Mouse (Mus musculus): ENCODE measurements at regions not wholly inside any gene's neighbourhood (a gene's known extent, or its start where the extent isn't known, plus 50 kb on each side); places are given as distances from the start of the nearest gene placed in this dataset.

GRCm38 (mm10) chr3:34532451-34532850 lies 117.8 kb upstream of the Sox2 start:
- no peak for ATAC-seq (replicated peaks; ENCODE audit: extremely low read depth, insufficient read depth, low FRiP score)
- Histone ChIP-seq H3K27me3 (ENCODE audit: control insufficient read depth, insufficient read depth, low read length) (no peaks in the 10 kb centered on the region), H3K4me3 (ENCODE audit: low read length) (no peak overlapping the region), H3K27ac (ENCODE audit: low read length) (no peak overlapping the region), H3K9me3 (replicated peaks; ENCODE audit: control insufficient read depth, low read length) (no peaks in the 10 kb centered on the region), H3K9ac (ENCODE audit: low read length) (no peak overlapping the region), H3K36me3 (ENCODE audit: control insufficient read depth, insufficient read depth) (no peaks in the 10 kb centered on the region), H3K4me2 (ENCODE audit: low read depth, low read length) (no peak overlapping the region), H3K4me1 (ENCODE audit: control insufficient read depth, insufficient read depth, low read length) (no peaks in the 10 kb centered on the region)
- 44% methylated on average over 3 of the region's 3 CpGs for WGBS

GRCm38 (mm10) chr3:34531836-34532235 lies 118.4 kb upstream of the Sox2 start:
- ATAC-seq (replicated peaks; ENCODE audit: extremely low read depth, insufficient read depth, low FRiP score): no peak
- no peaks in the 10 kb centered on the region for H3K4me1 ChIP-seq (ENCODE audit: control insufficient read depth, insufficient read depth, low read length)
- H3K4me2 ChIP-seq (ENCODE audit: low read depth, low read length): no peak overlapping the region
- no peak overlapping the region for H3K9ac ChIP-seq (ENCODE audit: low read length)
- H3K9me3 ChIP-seq (replicated peaks; ENCODE audit: control insufficient read depth, low read length): no peaks in the 10 kb centered on the region
- H3K36me3 ChIP-seq (ENCODE audit: control insufficient read depth, insufficient read depth): no peaks in the 10 kb centered on the region
- H3K27ac ChIP-seq (ENCODE audit: low read length): no peak overlapping the region
- H3K27me3 ChIP-seq (ENCODE audit: control insufficient read depth, insufficient read depth, low read length): no peaks in the 10 kb centered on the region
- H3K4me3 ChIP-seq (ENCODE audit: low read length): no peak overlapping the region
- WGBS: 75% methylated on average over 7 of the region's 7 CpGs

- no peak overlapping the region for H3K9ac ChIP-seq (ENCODE audit: low read length)
- no peak overlapping the region for H3K27ac ChIP-seq (ENCODE audit: low read length)
- H3K4me3 ChIP-seq (ENCODE audit: low read length): no peak overlapping the region
- H3K36me3 ChIP-seq (ENCODE audit: control insufficient read depth, insufficient read depth): no peaks in the 10 kb centered on the region
- no peak for ATAC-seq (replicated peaks; ENCODE audit: extremely low read depth, insufficient read depth, low FRiP score)
- no peaks in the 10 kb centered on the region for H3K4me1 ChIP-seq (ENCODE audit: control insufficient read depth, insufficient read depth, low read length)
- H3K4me2 ChIP-seq (ENCODE audit: low read depth, low read length): no peak overlapping the region
- H3K27me3 ChIP-seq (ENCODE audit: control insufficient read depth, insufficient read depth, low read length): no peaks in the 10 kb centered on the region
- no peaks in the 10 kb centered on the region for H3K9me3 ChIP-seq (replicated peaks; ENCODE audit: control insufficient read depth, low read length)
Observed at GRCm38 (mm10) chr3:34527546-34527945, 122.7 kb upstream of the Sox2 start.

GRCm38 (mm10) chr3:34525730-34526129 lies 124.5 kb upstream of the Sox2 start:
- 82% methylated on average over 5 of the region's 5 CpGs for WGBS
- no peak overlapping the region for H3K27ac ChIP-seq (ENCODE audit: low read length)
- no peak overlapping the region for H3K9ac ChIP-seq (ENCODE audit: low read length)
- H3K4me3 ChIP-seq (ENCODE audit: low read length): no peak overlapping the region
- H3K36me3 ChIP-seq (ENCODE audit: control insufficient read depth, insufficient read depth): no peaks in the 10 kb centered on the region
- H3K4me2 ChIP-seq (ENCODE audit: low read depth, low read length): no peak overlapping the region
- H3K27me3 ChIP-seq (ENCODE audit: control insufficient read depth, insufficient read depth, low read length): no peaks in the 10 kb centered on the region
- H3K4me1 ChIP-seq (ENCODE audit: control insufficient read depth, insufficient read depth, low read length): no peaks in the 10 kb centered on the region
- ATAC-seq (replicated peaks; ENCODE audit: extremely low read depth, insufficient read depth, low FRiP score): no peak
- no peaks in the 10 kb centered on the region for H3K9me3 ChIP-seq (replicated peaks; ENCODE audit: control insufficient read depth, low read length)

GRCm38 (mm10) chr3:34522054-34522684 lies 128.0 kb upstream of the Sox2 start:
- no peak overlapping the region for H3K4me3 ChIP-seq (ENCODE audit: low read length)
- WGBS: 77% methylated on average over 6 of the region's 6 CpGs
- no peak overlapping the region for H3K4me2 ChIP-seq (ENCODE audit: low read depth, low read length)
- no peak overlapping the region for H3K27ac ChIP-seq (ENCODE audit: low read length)
- no peak for ATAC-seq (replicated peaks; ENCODE audit: extremely low read depth, insufficient read depth, low FRiP score)
- H3K27me3 ChIP-seq (ENCODE audit: control insufficient read depth, insufficient read depth, low read length): no peaks in the 10 kb centered on the region
- no peaks in the 10 kb centered on the region for H3K36me3 ChIP-seq (ENCODE audit: control insufficient read depth, insufficient read depth)
- no peaks in the 10 kb centered on the region for H3K4me1 ChIP-seq (ENCODE audit: control insufficient read depth, insufficient read depth, low read length)
- H3K9me3 ChIP-seq (replicated peaks; ENCODE audit: control insufficient read depth, low read length): no peaks in the 10 kb centered on the region
- no peak overlapping the region for H3K9ac ChIP-seq (ENCODE audit: low read length)

GRCm38 (mm10) chr3:34521357-34522053 lies 128.7 kb upstream of the Sox2 start:
- Histone ChIP-seq H3K4me2 (ENCODE audit: low read depth, low read length) (no peak overlapping the region), H3K27ac (ENCODE audit: low read length) (no peak overlapping the region), H3K36me3 (ENCODE audit: control insufficient read depth, insufficient read depth) (no peaks in the 10 kb centered on the region), H3K4me1 (ENCODE audit: control insufficient read depth, insufficient read depth, low read length) (no peaks in the 10 kb centered on the region), H3K9me3 (replicated peaks; ENCODE audit: control insufficient read depth, low read length) (no peaks in the 10 kb centered on the region), H3K27me3 (ENCODE audit: control insufficient read depth, insufficient read depth, low read length) (no peaks in the 10 kb centered on the region), H3K9ac (ENCODE audit: low read length) (no peak overlapping the region), H3K4me3 (ENCODE audit: low read length) (no peak overlapping the region)
- WGBS: 75% methylated on average over 14 of the region's 14 CpGs
- no peak for ATAC-seq (replicated peaks; ENCODE audit: extremely low read depth, insufficient read depth, low FRiP score)

- 85% methylated on average over 13 of the region's 13 CpGs for WGBS
- H3K27ac ChIP-seq (ENCODE audit: low read length): no peak overlapping the region
- H3K9me3 ChIP-seq (replicated peaks; ENCODE audit: control insufficient read depth, low read length): peaks cover 5% of the 10 kb centered on the region; the same call in 1 of the 2 replicates
- H3K27me3 ChIP-seq (ENCODE audit: control insufficient read depth, insufficient read depth, low read length): no peaks in the 10 kb centered on the region
- ATAC-seq (replicated peaks; ENCODE audit: extremely low read depth, insufficient read depth, low FRiP score): no peak
- no peak overlapping the region for H3K4me3 ChIP-seq (ENCODE audit: low read length)
- no peak overlapping the region for H3K4me2 ChIP-seq (ENCODE audit: low read depth, low read length)
- no peaks in the 10 kb centered on the region for H3K4me1 ChIP-seq (ENCODE audit: control insufficient read depth, insufficient read depth, low read length)
- H3K9ac ChIP-seq (ENCODE audit: low read length): no peak overlapping the region
- H3K36me3 ChIP-seq (ENCODE audit: control insufficient read depth, insufficient read depth): no peaks in the 10 kb centered on the region
Observed at GRCm38 (mm10) chr3:34512503-34513145, 137.6 kb upstream of the Sox2 start.

- no peak overlapping the region for H3K27ac ChIP-seq (ENCODE audit: low read length)
- H3K4me2 ChIP-seq (ENCODE audit: low read depth, low read length): no peak overlapping the region
- H3K27me3 ChIP-seq (ENCODE audit: control insufficient read depth, insufficient read depth, low read length): no peaks in the 10 kb centered on the region
Observed at GRCm38 (mm10) chr3:34510723-34511122, 139.5 kb upstream of the Sox2 start.

GRCm38 (mm10) chr3:34509160-34509559 lies 141.0 kb upstream of the Sox2 start:
- no peak overlapping the region for H3K9ac ChIP-seq (ENCODE audit: low read length)
- H3K4me3 ChIP-seq (ENCODE audit: low read length): no peak overlapping the region
- H3K4me2 ChIP-seq (ENCODE audit: low read depth, low read length): no peak overlapping the region
- H3K27ac ChIP-seq (ENCODE audit: low read length): no peak overlapping the region
- H3K4me1 ChIP-seq (ENCODE audit: control insufficient read depth, insufficient read depth, low read length): no peaks in the 10 kb centered on the region
- peaks cover 5% of the 10 kb centered on the region; the same call in 1 of the 2 replicates for H3K9me3 ChIP-seq (replicated peaks; ENCODE audit: control insufficient read depth, low read length)
- no peaks in the 10 kb centered on the region for H3K36me3 ChIP-seq (ENCODE audit: control insufficient read depth, insufficient read depth)
- H3K27me3 ChIP-seq (ENCODE audit: control insufficient read depth, insufficient read depth, low read length): no peaks in the 10 kb centered on the region
- no peak for ATAC-seq (replicated peaks; ENCODE audit: extremely low read depth, insufficient read depth, low FRiP score)
- 45% methylated on average over 5 of the region's 5 CpGs for WGBS

More at GRCm38 (mm10) chr3:34510723-34511122, 139.5 kb upstream of the Sox2 start:
- Histone ChIP-seq H3K9ac (ENCODE audit: low read length) (no peak overlapping the region), H3K9me3 (replicated peaks; ENCODE audit: control insufficient read depth, low read length) (peaks cover 5% of the 10 kb centered on the region; the same call in 1 of the 2 replicates), H3K4me3 (ENCODE audit: low read length) (no peak overlapping the region), H3K36me3 (ENCODE audit: control insufficient read depth, insufficient read depth) (no peaks in the 10 kb centered on the region), H3K4me1 (ENCODE audit: control insufficient read depth, insufficient read depth, low read length) (no peaks in the 10 kb centered on the region)
- ATAC-seq (replicated peaks; ENCODE audit: extremely low read depth, insufficient read depth, low FRiP score): no peak
- WGBS: 72% methylated on average over 4 of the region's 4 CpGs

All from heart, embryonic 16.5 days (tissue).